Mouse (Mus musculus): ENCODE measurements around the gene Phf21a.

- no peak for TF ChIP-seq CTCF (conservative IDR thresholded peaks at IDR 0.05; ENCODE audit: low read length)
- no peak for TF ChIP-seq POU5F1 (IDR thresholded peaks at IDR 0.05; ENCODE audit: borderline replicate concordance, low read length)
These were observed 307.8 kb downstream of the Phf21a start for GRCm38 (mm10) chr2:92400682-92401081.

Data from E14TG2a.4 (cell line).